Mouse (Mus musculus) urinary bladder, postnatal 14 days (tissue): ENCODE results near the gene Slc41a3.
A peak's percentile ranks its signal among the peaks of the same experiment; 100 is the strongest.
"Not testable (repeated sequence)": the region's sequence is repeated elsewhere in the genome, so short reads cannot be mapped to it uniquely, and the experiment has no call there.

Experiments
- DNase-seq: peaks from one replicate; pipeline ENCODE4 v3.0.0; 2021; ENCODE audit warnings: low spot score

Slc41a3 gene

GRCm38 (mm10) chr6:90624733-90625132 is 20.2 kb downstream of the Slc41a3 start:
- peak; percentile 37 for DNase-seq

DNA sequence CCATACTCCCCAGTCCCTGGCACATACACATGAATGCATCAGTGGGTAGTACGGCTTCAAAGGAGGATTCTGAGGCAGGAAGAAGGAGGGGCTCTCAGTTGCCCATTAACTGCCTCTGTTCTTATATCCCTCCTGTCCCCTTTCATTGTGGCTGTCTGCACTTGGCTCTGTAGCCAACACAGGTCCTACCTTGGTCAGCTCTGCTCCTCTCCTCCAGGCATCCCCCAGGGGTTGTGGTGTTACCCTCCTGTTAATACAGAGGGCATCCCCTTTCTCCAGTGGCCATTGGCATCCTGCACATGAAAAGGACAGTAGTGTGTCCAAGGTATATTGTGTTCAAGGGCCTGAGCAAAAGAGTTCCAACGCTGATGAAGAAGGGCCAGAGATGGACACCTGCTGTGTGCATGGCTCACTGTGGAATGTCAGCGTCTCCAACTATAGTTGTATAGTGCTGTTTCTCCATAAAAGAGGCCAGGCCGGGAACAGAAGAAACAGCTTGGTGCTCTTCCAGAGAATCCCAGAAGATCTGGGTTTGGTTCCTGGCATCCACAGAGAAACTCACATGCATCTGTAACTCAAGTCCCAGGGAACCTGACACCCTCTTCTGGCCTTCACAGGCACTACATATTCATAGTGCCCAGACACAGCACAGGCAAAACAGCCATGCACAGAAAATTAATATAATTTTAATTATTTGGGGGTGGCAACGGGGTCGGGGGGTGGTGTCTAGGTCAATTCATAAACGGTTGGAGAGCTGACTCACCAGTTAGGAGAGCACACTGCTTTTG is 20.9 kb downstream of the Slc41a3 start:
- no peak for DNase-seq

DNA sequence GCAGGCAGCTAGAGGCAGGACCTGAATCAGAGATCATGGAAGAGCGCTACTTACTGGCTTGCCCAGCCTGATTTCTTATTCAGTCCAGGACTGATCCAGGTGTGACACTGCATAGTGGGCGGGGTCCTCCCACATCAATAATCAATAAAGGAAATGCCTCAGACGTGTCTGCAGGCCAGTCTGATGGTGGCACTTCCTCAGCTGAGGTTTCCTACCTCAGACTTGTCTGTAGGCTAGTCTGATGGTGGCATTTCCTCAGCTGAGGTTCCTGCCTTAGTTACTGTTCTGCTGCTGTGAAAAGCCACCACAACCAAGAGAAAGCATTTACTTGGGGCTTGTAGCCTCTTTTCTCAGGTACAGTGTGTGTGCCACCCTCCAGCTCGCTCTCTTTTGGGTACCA is 23.0 kb downstream of the Slc41a3 start:
- DNase-seq = no peak

- DNase-seq = no peak
Measured at GRCm38 (mm10) chr6:90629506-90629905, 25.0 kb downstream of the Slc41a3 start.

- DNase-seq = no peak
Measured at GRCm38 (mm10) chr6:90630427-90630826, 25.9 kb downstream of the Slc41a3 start.

DNA sequence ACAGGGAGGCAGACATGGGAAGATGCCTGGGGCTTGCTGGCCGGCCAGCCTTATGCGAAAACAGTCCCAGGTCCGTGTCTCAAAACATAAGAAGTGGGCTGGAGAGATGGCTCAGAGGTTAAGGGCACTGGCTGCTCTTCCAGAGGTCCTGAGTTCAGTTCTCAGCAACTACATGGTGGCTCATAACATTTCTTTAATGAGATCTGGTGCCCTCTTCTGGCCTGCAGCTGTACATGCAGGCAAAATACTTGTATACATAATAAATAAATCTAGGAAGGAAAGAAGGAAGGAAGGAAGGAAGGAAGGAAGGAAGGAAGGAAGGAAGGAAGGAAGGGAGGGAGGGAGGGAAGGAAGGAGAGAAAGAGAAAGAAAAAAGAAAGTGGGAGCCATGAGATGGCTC is 28.0 kb downstream of the Slc41a3 start:
- DNase-seq = not testable (repeated sequence)

- DNase-seq = no peak
Measured at GRCm38 (mm10) chr6:90635081-90635480, 30.6 kb downstream of the Slc41a3 start.

DNA sequence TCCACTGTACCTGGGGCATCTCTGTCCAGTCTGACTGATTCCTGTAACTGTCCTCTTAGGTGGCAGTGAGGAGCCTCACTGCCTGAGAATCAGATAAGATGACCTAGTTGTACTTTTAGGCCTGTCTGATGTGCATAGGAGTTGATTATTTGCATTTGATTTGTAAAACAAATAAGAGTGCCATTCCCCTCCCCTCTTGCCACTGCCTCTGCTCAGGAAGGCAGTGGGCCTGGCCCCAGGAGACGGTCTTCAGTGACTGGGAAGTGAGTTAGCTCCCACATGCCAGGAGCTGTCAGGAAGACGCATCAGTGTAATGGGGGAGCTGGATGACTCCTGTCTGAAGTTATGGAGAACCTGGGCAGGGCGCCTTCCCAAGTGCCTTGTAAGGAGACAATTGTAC is 31.1 kb downstream of the Slc41a3 start:
- DNase-seq = no peak

GRCm38 (mm10) chr6:90643057-90643456 is 38.5 kb downstream of the Slc41a3 start:
- no peak for DNase-seq

- DNase-seq = no peak
Measured at GRCm38 (mm10) chr6:90644965-90645364, 40.4 kb downstream of the Slc41a3 start.

GRCm38 (mm10) chr6:90648391-90648790 is 43.9 kb downstream of the Slc41a3 start:
- DNase-seq = no peak

DNA sequence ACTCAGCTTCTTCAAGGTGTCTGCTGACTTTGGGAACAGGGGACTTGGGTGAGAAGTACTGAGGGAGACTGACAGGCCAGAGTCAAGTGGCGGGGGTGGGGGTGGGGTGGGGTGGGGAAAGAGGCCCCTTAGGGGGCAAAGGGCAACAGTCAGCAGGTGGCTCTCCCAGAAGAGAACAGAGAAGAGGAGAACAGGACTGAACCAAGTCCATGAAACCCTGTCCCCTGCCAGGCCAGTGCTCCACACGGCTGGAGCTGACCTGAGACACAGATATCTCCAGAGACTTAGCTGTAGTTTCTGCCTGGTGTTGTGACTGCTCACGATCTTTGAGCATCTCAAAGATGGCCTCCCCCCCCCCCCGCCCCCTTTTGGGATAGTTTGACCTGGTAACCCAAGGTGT is 44.8 kb downstream of the Slc41a3 start:
- no peak for DNase-seq

- DNase-seq = no peak
Measured at GRCm38 (mm10) chr6:90650634-90651033, 46.1 kb downstream of the Slc41a3 start.

DNA sequence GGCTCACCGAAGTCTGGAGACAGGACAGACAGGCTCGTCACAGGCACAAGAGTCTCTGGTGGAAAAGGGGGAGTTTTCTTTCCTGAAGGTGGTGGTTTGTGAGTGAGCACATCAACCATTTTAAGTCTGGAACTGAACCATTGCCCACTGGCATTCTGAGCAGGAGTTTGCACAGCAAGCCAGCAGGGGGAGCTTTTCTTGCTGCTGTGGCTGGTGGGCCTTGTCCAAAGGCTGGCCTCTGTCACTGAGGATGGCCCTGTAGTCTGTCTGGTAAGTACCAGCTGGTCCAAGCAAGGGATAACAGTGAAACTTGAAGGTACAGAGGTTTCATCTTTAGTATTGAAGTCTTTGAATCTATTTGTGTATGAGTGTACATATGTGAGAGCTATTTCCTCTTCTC is 49.2 kb downstream of the Slc41a3 start:
- peak; percentile 37 for DNase-seq

DNA sequence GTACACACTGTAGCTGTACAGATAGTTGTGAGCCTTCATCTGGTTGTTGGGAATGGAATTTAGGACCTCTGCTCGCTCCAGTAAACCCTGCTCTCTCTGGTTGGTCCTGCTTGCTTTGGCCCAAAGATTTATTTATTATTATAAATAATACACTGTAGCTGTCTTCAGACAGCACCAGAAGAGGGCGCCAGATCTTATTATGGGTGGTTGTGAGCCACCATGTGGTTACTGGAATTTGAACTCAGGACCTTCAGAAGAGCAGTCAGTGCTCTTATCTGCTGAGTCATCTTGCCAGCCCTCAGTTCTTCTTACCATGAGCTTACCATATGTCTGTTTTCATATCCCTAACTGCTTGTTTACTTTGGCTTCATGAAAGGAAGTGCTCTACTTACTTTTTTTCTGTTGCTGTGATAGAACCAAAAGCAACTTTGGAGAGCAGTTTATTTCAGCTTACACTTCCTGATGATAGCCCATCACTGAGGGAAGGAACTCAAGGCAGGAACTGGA is 51.9 kb downstream of the Slc41a3 start:
- not testable (repeated sequence) for DNase-seq

DNA sequence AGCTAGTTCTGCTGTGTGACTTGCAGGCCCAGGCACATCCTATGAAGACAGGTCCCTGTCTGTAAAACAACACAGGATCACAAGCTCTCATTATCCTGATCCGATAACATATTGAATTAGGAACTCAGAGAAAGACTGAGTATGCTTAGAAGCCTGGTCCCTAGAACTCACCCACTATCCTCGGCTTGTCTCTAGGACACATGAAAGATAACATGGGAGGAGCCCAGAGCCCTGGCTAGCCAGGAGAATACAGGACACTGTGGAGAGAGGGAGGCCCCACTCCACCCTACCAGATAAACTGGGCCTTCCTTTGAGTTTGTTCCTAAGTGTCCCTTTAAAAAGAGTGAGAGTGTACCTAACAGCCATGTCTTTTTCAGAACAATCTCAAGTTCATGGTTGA is 55.4 kb downstream of the Slc41a3 start:
- DNase-seq = no peak

GRCm38 (mm10) chr6:90660398-90661028 is 56.0 kb downstream of the Slc41a3 start:
- no peak for DNase-seq

DNA sequence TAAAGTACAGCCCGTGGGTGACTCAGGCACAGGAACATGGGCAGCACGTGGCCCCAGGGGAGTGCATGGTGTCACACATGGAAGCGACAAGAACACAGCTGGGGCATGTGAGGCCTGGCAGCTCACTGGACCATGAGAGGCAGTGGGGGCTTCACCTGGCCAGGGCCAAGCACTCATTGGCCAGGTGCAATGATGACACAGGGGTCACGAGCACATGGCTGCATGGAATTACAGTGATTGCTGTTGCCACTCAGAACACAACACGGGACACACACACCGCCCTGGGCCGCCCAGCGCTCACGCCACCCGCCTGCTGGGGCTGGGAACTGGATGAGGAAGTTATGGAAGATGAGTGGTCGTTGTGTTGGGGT is 56.5 kb downstream of the Slc41a3 start:
- DNase-seq = no peak

GRCm38 (mm10) chr6:90662148-90662547 is 57.6 kb downstream of the Slc41a3 start:
- no peak for DNase-seq

GRCm38 (mm10) chr6:90663736-90664135 is 59.2 kb downstream of the Slc41a3 start:
- no peak for DNase-seq

GRCm38 (mm10) chr6:90668693-90669092 is 64.2 kb downstream of the Slc41a3 start:
- DNase-seq = no peak

DNA sequence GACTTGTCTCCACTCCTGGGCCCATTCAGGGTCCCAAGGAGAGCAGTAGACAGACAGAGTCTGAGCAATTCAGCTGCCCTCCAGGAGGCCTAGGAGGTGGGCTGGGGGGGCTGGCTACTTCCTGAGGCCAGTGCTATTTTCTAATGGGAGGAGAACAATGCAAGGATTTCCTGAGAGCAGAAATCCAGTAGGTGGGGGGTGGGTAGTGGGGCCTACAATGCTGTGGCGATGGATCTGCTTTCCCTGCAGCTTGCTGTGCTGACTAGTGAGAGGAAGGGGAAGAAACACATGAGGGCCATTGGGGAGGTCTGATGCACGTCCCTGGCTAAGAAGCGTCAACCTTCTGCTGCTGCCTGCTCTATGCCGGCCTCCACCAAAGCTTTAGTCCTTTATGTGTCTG is 74.2 kb downstream of the Slc41a3 start:
- no peak for DNase-seq

DNA sequence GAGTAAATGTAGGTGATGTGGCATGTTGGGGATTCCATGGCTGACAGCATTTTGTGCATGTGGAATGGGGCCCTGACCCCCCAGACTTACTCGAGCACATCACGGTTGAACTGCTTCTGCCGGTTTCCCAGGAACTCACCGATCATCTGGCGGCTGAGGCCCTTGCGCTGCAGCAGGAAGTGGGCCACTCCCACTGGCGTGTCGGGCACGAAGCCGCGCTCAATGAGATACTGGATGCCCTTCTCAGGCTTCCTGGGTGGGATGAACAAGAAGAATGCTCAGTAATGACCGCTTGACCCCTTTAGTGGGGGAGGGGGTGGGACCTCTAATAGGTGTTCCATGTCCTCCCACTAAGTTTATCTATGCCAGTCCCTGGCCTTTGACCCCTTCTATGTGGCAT is 75.9 kb downstream of the Slc41a3 start:
- no peak for DNase-seq
